Mouse (Mus musculus) lung, postnatal 25 days (tissue): ENCODE measurements around the gene Adam29.

Source experiments
- DNase-seq: peaks from one replicate; pipeline ENCODE4 v3.0.0; 2022; ENCODE audit warnings: low spot score

Gene Adam29

GRCm38 (mm10) chr8:55906848-55907247, at the start of gene Adam29:
TSS of gene Adam29 (minus strand) at chr8:55906948.
- DNase-seq = no peak

- no peak for DNase-seq
Observed at GRCm38 (mm10) chr8:55940526-55940880, 33.8 kb upstream of the Adam29 start.

GRCm38 (mm10) chr8:55939870-55940525, 33.2 kb upstream of the Adam29 start, which contains the start of gene Glra3:
TSS of gene Glra3 (plus strand) at chr8:55940460.
- DNase-seq = no peak
